Mouse (Mus musculus): ENCODE results near the gene Thap4. TPM values are rescaled to one million over a fixed set of nuclear protein-coding genes. Genes with fewer than 3 reads are reported as not detected.
"Not testable (repeated sequence)": the region's sequence is repeated elsewhere in the genome, so short reads cannot be mapped to it uniquely, and the experiment has no call there.

Thap4 gene
- polyA plus RNA-seq, 1 experiment from 2014 or later = 19.4 TPM

DNA sequence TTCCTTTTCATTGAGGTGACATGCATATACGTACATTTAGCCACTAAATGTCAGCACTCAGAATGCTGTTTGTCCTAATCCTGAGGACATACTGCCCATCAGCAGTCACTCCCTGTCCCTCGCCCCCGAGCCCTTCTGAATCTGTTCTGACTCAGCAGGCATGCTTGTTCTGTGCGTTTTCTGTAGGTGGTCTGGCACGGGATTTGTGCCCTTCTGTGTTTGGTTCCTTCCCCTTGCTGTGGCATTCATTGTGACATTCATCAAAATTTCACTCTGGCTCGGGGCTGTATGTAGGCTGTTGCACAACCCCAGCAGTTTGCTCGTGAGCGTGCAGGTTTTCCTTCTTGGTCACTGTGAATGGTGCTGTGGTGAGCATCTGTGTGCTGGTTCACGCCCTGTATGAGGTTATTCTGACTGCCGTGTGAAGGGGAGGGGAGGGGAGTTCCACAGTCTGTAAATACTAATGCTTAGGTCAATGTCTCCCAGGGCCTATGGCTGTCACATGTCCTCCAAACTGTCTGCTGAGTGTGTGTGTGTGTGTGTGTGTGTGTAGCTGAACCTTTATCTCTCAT, 62.8 kb downstream of the Thap4 start:
- Histone ChIP-seq H3K27ac (no peak overlapping the region), H3K79me2 (ENCODE audit: inconsistent target) (no peaks in the 10 kb centered on the region), H3K4me3 (ENCODE audit: inconsistent target) (no peak overlapping the region), H3K36me3 (ENCODE audit: inconsistent target) (no peaks in the 10 kb centered on the region)
- WGBS (ENCODE audit: missing documents) = 13% methylated on average over 10 of the region's 10 CpGs

DNA sequence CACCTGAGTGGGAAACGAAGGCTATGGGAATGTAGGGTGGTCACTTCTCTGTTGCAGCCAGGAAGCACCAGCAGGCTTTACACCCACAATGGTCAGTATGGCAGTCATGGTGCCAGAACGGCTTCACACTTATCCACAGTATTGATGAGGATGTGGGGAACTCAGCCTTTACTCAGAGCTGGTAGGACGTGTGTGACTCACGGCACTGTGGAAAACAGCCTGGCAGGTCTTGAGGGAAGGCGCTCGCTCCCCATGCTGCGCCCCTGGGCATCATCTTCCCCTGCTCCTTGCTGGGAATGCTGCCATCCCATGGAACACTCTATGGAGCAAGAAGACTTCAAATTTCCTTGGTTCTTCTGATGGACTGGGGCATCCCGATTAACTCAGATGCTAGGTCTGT, 63.6 kb downstream of the Thap4 start:
- no peaks in the 10 kb centered on the region for H3K79me2 ChIP-seq (ENCODE audit: inconsistent target)
- 95% methylated on average over 8 of the region's 8 CpGs for WGBS (ENCODE audit: missing documents)
- no peak overlapping the region for H3K4me3 ChIP-seq (ENCODE audit: inconsistent target)
- H3K27ac ChIP-seq = no peak overlapping the region
- no peaks in the 10 kb centered on the region for H3K36me3 ChIP-seq (ENCODE audit: inconsistent target)

DNA sequence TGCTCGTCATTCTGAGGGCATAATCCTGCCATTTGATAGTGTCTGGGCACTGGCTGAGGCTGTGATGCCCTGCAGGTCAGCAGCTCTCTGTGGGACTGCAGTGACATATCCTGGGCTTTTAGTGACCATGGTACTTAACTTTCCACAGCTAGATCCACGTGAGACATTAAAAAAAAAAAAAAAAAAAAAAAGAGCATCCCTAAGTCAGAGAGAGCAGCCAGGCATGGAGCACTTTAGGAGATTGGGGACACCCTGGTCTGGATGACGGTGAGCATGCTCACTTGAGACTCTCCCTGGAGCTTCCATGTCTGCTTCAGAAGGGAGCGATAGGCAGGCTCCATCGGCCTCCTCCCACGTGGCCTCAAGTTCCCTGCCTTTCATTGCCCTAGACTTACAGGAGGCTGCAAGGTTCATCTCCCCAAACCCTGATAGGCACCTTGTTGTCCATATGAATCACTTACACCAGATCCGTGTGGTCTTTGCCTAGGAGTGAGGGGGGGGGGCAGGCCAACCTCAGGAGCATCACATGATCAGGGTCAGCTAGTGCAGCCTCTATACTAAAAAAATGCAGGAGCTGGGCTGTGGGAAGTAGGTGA, 64.7 kb downstream of the Thap4 start:
- 91% methylated on average over 7 of the region's 7 CpGs for WGBS (ENCODE audit: missing documents)
- H3K27ac ChIP-seq = no peak overlapping the region
- H3K79me2 ChIP-seq (ENCODE audit: inconsistent target) = no peaks in the 10 kb centered on the region
- H3K4me3 ChIP-seq (ENCODE audit: inconsistent target) = no peak overlapping the region
- no peaks in the 10 kb centered on the region for H3K36me3 ChIP-seq (ENCODE audit: inconsistent target)

DNA sequence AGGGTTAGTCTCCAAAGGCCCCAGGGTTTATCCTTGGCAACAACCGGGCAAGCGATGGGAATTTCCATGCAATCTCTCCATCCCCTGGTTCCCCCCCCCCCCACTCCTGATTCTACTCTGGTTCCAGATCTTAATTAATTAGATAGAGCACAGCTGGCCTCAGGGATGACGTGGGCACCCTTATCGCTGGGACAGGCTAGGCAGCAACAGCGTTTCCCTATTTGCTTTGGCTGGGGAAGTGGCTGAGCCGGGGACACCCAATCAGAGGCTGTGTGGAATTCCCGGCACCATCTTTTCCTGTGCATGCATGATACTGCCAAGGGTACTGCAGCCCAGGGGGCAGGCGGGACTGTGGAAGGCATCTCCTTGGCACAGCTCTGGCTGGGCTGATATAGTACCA, 66.5 kb downstream of the Thap4 start:
- WGBS (ENCODE audit: missing documents) = 94% methylated on average over 6 of the region's 8 CpGs
- no peak overlapping the region for H3K4me3 ChIP-seq (ENCODE audit: inconsistent target)

DNA sequence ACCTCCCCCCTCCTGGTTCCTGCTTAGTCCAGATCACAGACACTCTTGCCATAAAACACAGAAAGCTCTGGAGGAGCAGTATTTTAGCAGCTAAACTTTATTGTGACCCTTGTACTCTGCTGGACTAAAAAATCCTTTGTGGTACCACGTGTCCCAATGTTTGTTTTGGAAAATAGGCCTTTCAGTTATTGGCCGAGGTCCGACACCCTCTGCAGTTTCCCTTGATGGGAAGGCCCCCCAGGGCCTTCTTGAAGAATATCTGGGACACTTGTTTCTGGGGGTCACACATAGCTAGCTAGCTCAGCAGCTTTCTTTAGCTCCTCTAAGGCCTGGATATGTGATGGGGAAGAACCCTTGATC, 67.7 kb downstream of the Thap4 start:
- Histone ChIP-seq H3K36me3 (ENCODE audit: inconsistent target) (no peaks in the 10 kb centered on the region), H3K27ac (no peak overlapping the region), H3K4me3 (ENCODE audit: inconsistent target) (no peak overlapping the region), H3K79me2 (ENCODE audit: inconsistent target) (no peaks in the 10 kb centered on the region)
- 100% methylated on average over 2 of the region's 3 CpGs for WGBS (ENCODE audit: missing documents)

More for the DNA sequence above, 66.5 kb downstream of the Thap4 start:
- no peaks in the 10 kb centered on the region for H3K79me2 ChIP-seq (ENCODE audit: inconsistent target)
- no peaks in the 10 kb centered on the region for H3K36me3 ChIP-seq (ENCODE audit: inconsistent target)
- no peak overlapping the region for H3K27ac ChIP-seq

DNA sequence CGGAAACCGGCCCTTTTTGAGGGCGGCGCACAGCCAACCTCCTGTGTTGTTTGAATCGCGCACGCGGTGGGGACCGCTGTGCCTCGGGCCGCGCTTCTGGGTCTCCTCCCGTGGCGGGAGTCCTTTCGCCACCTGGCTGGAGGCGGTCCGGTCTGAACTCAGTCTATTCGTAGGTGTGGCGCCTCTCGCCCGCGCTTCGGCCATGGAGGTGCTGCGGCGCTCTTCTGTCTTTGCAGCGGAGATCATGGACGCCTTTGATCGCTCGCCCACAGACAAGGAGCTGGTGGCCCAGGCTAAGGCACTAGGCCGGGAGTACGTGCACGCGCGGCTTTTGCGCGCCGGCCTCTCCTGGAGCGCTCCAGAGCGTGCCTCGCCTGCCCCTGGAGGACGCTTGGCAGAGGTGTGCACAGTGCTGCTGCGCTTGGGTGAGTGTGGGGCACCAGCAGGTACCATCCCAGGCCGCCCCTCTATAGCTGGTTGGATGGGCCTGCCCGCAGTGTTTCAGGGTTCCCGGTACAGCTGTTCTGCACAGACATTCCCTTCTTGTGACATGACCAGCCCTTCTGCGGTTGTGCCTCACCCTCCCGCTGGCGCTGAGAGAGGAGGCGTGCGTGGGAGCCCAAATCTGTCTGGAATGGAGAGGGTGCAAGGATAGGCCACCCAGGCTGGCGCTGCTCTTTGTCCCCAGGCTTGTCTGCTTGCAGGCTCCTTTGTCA, 68.3 kb downstream of the Thap4 start:
- Histone ChIP-seq H3K4me3 (ENCODE audit: inconsistent target) (no peak overlapping the region), H3K36me3 (ENCODE audit: inconsistent target) (no peaks in the 10 kb centered on the region), H3K79me2 (ENCODE audit: inconsistent target) (no peaks in the 10 kb centered on the region), H3K27ac (no peak overlapping the region)
- 15% methylated on average over 51 of the region's 51 CpGs for WGBS (ENCODE audit: missing documents)

DNA sequence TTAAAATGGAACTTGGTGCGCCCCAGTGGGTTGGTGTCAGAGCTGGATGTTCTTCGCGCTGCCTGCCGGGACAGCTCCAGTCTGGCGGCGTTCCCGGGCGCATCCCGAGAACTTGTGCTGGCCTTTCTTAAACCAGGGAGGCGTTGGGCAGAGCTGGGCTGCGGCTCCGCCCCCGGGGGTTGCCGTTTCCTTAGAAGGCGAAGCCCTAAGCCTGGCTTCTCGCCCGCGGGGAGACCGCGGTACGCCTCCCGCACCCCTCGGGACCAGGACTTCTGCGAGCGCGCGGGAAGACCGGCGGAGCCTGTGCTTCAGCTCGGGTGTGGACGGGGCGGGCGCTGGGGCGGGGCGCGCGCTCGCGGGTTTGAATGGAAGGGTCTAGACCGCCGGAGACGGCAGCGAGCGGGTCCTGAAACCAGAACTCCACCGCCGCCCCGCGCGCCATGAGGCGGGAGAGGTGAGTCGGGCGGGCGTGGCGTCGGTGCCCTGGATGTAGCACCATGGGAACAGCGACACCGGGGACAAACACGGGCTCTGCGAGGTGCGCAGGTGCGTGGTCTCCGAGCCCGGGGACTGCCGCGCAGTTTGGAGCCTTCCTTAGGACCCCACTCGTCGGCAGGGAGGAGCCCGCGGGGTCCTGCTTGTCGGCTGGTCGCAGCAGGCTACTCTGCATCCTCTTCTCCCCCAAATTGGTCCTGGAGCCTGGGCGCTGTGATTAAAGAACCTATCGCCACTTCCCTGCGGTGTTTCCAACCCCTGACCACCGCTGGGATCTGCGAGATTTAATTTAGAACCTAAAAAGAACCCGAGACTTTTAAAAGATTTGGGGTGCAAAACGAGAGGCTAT, 69.0 kb downstream of the Thap4 start, which contains the start of gene Bok:
Gene Bok (plus strand): TSS at position 260 of the 844 bp plus-strand sequence.
- WGBS (ENCODE audit: missing documents) = 2% methylated on average over 78 of the region's 78 CpGs
- Histone ChIP-seq H3K4me3 (ENCODE audit: inconsistent target) (no peak within 1 kb of the TSS), H3K36me3 (ENCODE audit: inconsistent target) (no peaks in the 10 kb centered on the region), H3K79me2 (ENCODE audit: inconsistent target) (no peaks in the 10 kb centered on the region), H3K27ac (no peak within 1 kb of the TSS)

DNA sequence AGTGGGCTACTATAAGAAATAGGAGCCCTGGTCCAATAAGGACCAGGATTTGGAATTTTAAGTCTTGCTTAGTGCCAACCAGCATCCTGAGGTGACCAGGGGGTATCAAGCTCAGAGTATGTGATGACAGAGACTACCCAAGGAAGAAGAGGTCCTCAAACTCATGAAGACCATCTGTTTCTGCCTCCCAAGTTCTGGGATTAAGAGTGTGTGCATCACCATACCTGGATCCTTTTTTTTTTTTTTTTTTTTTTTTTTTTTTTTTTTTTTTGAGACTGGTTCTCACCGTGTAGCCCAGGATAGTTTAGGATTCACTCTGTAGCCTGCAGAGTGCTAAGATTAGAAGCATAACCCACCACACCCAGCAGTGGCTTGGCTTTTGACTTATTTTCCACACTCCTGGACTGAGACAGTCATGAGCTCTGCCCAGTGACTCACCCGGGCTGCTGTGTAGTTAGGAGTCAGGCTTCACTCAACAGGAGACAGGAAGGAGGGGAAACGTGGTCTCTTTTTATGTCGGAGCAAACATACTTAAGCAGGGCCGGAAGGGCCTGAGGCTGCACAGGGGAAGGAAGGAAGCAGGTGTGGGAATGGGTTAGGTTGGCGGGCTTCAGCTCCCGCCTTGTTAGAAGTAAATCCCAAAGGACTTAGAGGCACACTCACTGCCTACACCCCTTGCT, 74.6 kb downstream of the Thap4 start:
- WGBS (ENCODE audit: missing documents) = 12% methylated on average over 7 of the region's 7 CpGs
- H3K79me2 ChIP-seq (ENCODE audit: inconsistent target) = no peaks in the 10 kb centered on the region
- no peaks in the 10 kb centered on the region for H3K36me3 ChIP-seq (ENCODE audit: inconsistent target)
- H3K4me3 ChIP-seq (ENCODE audit: inconsistent target) = no peak overlapping the region
- H3K27ac ChIP-seq = no peak overlapping the region

DNA sequence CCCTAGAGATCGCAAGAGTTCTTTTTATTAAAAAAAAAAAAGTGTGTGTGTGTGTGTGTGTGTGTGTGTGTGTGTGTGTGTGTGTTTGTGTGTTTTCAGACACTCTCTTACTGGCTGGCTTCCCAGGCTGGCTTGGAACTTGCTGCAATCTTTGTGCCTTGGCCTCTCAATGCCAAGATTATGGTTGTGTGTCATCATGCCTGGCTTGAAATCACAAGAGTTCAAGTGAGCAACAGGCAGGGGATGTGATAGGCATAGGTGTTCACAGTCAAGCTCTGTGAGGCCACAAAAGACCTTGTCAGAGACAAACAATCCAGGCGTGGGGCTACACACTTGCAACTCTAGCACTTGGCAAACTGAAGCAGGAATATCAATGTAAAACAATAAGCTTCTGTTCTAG, 76.3 kb downstream of the Thap4 start:
- H3K36me3 ChIP-seq (ENCODE audit: inconsistent target) = no peaks in the 10 kb centered on the region
- no peak overlapping the region for H3K27ac ChIP-seq
- no peaks in the 10 kb centered on the region for H3K79me2 ChIP-seq (ENCODE audit: inconsistent target)
- H3K4me3 ChIP-seq (ENCODE audit: inconsistent target) = no peak overlapping the region
- WGBS (ENCODE audit: missing documents) = 61% methylated on average over 2 of the region's 2 CpGs

DNA sequence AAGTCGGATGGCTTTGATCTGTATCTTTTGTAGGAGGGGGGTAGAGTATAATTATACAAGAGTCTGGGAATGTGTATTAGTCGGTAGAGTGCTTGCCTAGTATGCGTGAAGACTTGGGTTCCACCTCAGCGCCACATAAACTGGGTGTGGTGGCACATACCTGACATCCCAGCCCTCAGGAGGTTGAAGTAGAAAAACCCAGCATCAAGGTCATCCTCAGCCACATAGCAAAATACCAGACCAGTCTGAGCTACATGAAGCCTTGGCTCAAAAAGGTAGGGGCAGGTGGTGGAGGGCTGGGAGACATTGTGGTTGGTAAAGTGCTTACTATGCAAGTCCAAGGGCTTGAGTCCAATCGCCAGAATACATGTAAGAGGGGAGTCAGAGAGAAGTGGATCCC, 82.0 kb downstream of the Thap4 start:
- H3K36me3 ChIP-seq (ENCODE audit: inconsistent target) = no peaks in the 10 kb centered on the region
- H3K79me2 ChIP-seq (ENCODE audit: inconsistent target) = no peaks in the 10 kb centered on the region
- 95% methylated on average over 5 of the region's 5 CpGs for WGBS (ENCODE audit: missing documents)
- no peak overlapping the region for H3K4me3 ChIP-seq (ENCODE audit: inconsistent target)
- H3K27ac ChIP-seq = no peak overlapping the region

DNA sequence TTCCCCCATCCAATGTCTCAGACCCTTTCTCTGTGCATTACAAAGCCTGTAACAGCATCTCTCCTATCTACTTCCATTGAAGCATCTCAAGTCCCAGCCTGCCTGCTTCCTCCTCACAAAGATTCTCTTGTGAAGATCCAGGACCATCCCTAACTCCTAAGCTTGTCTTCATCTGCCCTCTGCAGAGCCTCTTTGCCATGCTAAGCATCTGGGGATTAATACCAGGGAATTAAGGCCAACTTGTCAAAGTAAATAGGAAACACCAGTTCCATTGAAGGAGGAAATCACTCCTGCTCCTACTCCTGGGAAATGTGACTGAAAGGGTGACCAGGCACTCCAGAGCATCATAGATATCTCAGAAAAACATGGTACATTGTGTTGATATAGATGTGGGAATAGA, 84.7 kb downstream of the Thap4 start:
- no peak overlapping the region for H3K27ac ChIP-seq
- H3K36me3 ChIP-seq (ENCODE audit: inconsistent target) = no peaks in the 10 kb centered on the region
- H3K4me3 ChIP-seq (ENCODE audit: inconsistent target) = no peak overlapping the region
- no peaks in the 10 kb centered on the region for H3K79me2 ChIP-seq (ENCODE audit: inconsistent target)

DNA sequence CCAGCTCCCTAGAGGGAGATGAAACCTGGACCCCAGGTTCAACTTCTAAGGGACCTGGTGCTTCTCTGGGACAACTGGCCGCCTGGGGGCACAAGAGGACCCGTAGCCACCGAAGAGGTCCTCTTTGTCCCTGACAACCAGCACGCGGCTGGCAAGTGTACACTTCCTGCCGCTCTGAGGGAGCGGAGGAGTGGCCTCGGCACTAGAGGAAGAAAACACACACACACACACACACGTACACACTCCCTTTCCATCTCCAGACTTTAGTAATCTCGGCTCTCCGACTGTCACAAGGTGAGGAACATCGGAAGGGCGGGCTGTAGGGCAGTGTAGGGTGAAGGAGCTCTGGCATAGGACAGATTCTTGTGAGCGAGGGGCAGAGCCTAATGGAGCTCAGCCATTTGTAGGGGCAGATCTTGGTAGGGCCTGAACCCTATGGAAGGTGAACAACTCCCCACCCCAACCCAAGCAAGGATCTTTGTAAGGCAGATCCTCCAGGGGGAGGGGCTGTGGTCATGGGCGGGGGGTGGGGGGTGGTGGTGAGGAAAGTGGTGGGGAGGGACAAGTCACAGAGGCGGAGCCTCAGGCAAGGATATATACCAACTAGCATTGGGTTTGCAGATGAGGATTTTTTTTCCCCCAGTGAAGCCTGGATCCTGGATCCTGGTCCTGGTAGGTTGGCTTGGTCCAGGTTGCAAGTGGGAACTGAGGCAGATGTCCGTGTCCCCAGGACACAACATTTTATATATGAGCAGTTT, 85.7 kb downstream of the Thap4 start:
- WGBS (ENCODE audit: missing documents) = 8% methylated on average over 17 of the region's 17 CpGs
- peak overlapping the region; percentile 26 for H3K4me3 ChIP-seq (ENCODE audit: inconsistent target)
- no peaks in the 10 kb centered on the region for H3K79me2 ChIP-seq (ENCODE audit: inconsistent target)
- no peaks in the 10 kb centered on the region for H3K36me3 ChIP-seq (ENCODE audit: inconsistent target)
- H3K27ac ChIP-seq = no peak overlapping the region

DNA sequence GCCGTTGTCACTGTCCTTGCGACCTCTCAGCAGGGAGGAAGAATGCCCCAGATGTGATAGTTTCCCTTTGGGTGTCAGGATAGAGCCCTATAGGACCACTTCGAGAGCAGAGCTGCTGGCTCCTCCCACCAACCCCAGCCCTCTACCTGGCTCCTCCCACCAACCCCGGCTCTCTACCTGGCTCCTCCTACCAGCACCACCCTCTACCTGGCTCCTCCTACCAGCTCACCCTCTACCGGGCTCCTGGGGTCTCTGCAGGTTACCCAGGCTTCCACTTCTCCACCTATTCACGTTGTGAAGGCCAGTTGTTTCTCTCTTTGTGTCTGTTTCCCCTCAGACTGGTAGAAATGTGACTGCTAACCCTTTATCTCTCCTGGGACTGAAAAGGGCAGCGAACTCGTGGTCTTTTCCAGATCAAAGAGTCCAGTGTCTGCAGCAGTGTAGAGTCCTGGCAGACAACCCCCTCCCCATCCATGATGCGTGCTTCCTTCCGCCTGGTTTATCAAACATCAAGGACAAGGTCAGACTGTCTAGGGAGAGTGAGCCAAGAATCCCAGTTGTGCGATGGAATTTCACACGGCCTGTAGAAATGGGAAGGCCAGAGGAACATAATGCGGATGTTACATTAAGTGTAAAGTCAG, 86.8 kb downstream of the Thap4 start:
- no peak overlapping the region for H3K27ac ChIP-seq
- no peaks in the 10 kb centered on the region for H3K79me2 ChIP-seq (ENCODE audit: inconsistent target)
- H3K4me3 ChIP-seq (ENCODE audit: inconsistent target) = no peak overlapping the region
- WGBS (ENCODE audit: missing documents) = 64% methylated on average over 13 of the region's 13 CpGs
- H3K36me3 ChIP-seq (ENCODE audit: inconsistent target) = no peaks in the 10 kb centered on the region

DNA sequence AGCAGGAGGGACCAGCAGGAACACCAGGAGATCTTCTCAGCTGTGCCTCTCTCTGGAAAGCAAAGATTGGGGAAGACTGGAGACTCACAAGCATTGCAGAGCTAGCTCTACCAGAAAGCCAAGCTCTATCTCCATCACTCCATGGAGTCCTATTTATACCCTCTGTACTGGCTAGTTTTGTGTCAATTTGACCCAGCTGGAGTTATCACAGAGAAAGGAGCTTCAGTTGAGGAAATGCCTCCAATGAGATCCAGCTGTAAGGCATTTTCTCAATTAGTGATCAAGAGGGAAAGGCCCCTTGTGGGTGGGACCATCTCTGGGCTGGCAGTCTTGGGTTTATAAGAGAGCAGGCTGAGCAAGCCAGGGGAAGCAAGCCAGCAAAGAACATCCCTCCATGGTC, 96.1 kb downstream of the Thap4 start, which contains the start of gene Stk25:
Gene Stk25 (minus strand): TSS at position 101 of the 400 bp plus-strand sequence.
- not testable (repeated sequence) for H3K27ac ChIP-seq; H3K4me3 ChIP-seq (ENCODE audit: inconsistent target); H3K79me2 ChIP-seq (ENCODE audit: inconsistent target); H3K36me3 ChIP-seq (ENCODE audit: inconsistent target)

Data from macrophage (primary cell).